Mouse (Mus musculus): Measurements from ENCODE around the gene Bud13.

Gene Bud13

DNA sequence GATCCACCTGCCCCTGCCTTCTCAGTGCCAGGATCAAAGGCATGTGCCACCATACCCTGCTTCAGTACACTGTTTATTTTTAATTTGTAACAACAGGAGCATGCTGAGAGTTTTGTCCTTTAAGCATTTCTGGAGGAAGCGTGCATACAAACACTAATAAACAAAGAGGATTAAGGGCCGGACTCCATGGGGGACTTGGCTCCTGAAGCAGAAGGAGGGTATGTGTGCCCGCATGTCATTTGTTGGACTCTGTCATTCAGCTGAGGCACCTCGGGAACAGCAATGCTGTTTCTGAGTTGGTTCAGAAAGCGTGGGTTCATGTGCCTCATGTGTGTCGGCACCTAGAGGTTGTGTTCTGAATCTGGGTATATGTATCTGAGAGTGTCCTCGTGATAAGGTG lies 54.5 kb downstream of the Bud13 start:
- in situ Hi-C loops (cut with MboI, MseI) = no loop called here

DNA sequence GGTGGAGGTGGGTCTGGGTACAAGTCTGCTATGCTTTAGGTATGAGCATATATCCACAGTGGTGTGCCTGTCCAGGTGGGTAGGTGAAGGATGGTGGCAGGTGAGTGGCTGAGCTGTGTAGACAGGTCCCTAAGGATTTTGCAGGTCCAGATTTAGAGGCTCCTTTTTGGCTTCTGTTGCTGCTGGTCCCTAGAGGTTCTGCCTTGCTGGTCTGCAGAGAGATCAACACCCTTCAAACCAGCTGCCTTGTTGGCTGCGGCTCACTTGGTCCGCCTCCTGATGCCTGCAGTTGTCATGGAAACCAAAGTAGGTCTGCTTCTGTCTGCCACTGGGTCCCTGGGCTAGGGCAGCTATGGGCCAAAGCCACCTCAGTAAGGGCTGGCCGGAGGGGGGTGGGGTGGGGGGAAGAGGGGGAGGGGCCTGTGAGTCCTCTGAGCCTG lies 55.1 kb downstream of the Bud13 start:
- in situ Hi-C loops (cut with MboI, MseI) = no loop called here

DNA sequence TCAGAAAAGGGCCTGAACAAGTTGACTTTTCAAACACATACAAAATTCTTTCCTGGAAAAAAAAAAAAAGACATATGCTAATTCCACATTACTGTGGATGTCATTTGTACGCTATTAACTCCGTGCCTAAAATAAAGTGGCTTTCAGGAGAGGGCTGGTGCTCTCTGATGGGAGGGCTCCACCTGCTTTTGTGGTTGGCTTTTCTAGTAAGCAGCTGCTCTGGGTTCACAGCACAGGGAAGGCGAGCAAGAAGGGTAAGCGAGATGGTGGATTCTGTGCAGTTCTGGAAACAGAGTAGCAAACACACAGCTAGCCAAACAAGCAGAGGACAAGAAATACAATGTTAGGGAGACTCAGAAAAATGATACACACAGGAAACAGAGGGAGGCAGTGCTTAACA lies 55.6 kb downstream of the Bud13 start:
- in situ Hi-C loops (cut with MboI, MseI) = no loop called here

DNA sequence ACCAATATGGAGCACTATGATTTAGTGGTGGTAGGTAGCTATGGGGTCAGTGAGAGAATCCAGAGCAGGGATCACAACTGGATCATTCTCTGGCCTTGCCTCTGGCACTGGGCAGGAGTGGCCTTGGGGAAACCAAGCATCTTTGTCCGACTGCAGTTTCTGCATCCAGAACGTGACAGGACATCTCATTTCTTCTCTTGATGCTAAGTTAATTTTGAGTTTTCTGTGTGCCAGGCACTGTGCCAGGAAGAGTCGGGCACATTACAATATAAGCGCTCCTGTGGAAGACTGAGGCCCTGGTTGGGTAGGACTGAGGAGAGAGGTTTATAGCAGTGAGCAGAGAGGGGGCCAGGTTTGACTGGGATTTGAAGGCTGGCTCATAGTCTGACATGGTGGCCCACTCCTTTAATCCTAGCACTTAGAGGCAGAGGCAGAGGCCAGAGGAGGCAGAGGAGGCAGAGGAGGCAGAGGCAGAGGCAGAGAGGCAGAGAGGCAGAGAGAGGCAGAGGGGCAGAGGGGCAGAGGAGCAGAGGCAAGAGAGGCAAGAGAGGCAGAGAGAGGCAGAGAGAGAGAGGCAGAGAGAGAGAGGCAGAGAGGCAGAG lies 56.3 kb downstream of the Bud13 start:
- in situ Hi-C loops (cut with MboI, MseI) = no loop called here

- in situ Hi-C loops (cut with MboI, MseI) = no loop called here
These were observed 63.3 kb downstream of the Bud13 start for GRCm38 (mm10) chr9:46345887-46346665.
